Mouse (Mus musculus): ENCODE data around the gene Traip.

The Traip gene

DNA sequence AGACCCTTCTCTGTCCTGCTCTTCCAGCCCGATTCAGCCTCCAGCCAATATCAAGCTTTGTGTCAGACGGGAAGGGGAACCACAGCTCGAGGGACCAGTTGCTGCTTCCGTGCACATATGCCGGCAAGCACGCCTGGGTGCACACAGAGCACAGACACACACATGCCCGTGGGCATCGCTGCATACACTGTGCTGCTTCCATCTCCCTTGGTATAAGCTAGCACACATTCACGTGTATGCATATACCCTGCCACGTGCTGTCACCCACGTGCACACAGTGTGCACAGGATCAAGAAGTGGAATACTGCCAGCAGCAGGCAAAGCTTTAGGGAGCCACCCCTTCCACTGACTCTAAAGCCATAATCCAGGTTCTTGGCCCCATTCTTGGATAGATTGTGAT is 15.8 kb upstream of the Traip start:
- DNase-seq (ENCODE audit: low read depth), result no peak

DNA sequence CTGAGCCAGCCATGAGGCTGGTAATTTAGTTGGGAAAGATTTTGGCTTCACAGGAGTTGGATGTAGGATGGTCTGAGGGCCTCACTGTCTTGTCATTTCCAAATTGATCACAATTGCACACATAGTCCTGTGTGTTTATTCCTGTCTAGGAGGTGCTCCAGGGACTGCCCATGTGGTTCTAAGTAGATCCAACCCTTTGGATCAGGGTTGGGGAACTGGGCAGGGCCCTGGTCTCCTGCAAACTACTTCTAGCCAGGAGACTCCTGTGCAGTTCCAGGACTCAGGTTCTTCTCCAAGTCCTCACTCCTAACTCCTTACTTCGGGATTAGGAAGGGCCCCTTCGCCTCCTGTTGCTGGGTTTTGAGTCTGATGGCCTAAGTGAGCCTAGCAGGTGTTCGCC is 14.6 kb upstream of the Traip start, which contains the start of gene Camkv:
Camkv (plus strand) TSS at position 301 of the 400 bp plus-strand sequence.
- DNase-seq (ENCODE audit: low read depth), result no peak

DNA sequence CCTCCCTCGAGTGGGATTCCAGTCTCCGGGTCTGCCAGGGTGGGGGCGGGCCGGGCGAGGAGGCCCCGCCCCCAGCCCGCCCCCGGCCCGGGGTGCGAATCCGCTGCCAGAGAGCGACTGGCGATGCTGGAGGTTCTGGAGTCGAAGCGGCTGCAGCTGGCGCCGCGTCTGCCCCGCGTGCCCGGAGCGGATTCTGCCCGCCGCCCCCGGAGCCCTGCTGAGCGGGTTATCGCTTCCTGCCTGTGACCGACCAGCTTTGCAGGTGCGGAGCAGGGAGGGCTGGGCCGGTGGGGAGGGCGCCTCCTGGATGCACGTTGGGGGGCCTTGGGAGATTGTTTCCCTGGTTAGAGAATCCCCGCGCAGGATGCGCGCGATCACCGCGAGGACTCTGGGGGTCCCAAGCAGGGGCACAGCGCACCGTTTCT is 14.1 kb upstream of the Traip start:
- no peak for DNase-seq (ENCODE audit: low read depth)

DNA sequence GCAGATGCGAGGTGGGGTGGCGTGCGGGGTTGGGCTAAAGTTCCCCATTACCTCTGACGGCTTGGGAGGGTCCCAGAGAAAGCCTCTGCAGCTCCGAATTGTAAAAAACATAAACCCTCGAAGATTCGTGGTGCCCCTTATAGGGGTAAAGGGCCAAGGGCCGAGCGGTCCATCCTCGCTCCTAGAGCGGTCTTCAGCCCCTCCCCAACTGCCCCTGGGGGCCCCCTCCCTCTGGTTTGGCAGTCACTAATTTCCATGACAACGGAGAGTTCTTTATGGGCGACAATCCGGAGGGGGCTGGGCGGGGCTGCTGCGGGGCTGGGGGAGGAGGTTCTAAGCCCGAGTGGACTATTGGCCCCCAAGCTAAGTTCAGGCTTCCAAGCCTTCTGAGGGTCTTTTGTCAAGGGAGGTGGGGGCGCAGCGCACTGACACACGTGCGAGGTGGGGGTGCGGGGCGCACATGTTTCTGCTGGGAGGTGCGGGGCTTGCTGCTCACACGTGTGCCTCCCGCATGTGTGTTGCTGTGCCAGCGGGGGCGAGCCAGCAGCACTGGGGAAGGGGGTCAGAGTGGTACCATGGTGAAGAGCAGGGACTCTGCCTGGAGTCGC is 13.6 kb upstream of the Traip start:
- no peak for DNase-seq (ENCODE audit: low read depth)

DNA sequence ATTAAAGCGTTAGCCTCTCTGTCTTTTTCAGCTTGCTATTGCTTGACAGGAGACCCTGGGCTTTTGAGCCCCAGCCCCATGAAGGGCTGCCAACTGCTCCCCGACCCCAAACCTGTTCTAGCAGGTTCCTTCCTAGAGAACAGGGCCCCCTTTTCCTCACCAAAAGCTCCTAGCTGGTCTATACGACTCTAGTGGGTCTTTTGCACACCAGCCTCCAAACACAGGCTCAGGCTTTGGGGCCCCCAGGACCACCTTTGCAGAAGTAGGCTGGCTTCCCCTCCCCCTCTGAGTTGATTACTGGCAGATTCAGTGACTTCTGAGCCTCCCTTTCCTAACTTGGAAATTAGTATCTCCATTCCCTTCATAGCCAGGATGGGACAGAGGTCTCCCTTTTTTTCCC is 13.1 kb upstream of the Traip start:
- no peak for DNase-seq (ENCODE audit: low read depth)

DNA sequence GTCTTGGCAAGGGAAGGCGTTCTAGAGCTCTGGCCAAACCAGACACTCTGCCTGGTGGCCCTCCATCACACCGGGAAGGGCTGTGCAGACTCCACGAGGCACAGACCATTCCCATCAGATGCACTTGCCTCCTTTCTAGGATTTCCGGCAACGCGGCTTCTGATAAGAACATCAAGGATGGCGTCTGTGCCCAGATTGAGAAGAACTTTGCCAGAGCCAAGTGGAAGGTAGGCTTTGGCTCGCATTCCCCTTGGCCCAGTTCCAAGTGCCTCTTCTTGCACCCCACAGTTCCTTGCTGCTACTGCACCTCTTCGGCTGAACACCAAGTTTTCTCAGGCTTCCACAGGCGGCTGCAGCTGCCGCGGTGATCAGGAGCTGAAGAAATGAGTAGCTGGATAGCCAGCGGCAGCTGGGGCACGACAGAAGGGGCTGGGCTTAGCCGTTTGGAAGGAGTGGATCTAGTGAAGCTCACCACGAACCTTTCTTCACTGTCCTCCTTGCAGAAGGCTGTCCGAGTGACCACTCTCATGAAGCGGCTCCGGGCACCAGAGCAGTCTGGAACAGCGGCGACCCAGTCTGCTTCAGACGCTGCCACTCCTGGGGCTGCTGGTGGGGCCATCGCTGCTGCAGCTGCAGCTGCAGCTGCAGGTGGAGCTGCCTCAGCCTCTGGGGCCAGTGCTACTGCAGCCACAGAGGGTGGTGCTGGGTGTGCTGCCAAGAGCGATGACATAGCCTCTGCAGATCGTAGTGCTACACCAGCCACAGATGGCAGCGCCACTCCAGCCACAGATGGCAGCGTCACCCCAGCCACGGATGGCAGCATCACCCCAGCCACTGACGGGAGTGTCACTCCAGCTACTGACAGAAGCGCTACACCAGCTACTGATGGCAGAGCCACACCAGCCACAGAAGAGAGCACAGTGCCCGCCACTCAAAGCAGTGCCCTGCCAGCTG is 2.4 kb upstream of the Traip start:
- DNase-seq (ENCODE audit: low read depth), result no peak

DNA sequence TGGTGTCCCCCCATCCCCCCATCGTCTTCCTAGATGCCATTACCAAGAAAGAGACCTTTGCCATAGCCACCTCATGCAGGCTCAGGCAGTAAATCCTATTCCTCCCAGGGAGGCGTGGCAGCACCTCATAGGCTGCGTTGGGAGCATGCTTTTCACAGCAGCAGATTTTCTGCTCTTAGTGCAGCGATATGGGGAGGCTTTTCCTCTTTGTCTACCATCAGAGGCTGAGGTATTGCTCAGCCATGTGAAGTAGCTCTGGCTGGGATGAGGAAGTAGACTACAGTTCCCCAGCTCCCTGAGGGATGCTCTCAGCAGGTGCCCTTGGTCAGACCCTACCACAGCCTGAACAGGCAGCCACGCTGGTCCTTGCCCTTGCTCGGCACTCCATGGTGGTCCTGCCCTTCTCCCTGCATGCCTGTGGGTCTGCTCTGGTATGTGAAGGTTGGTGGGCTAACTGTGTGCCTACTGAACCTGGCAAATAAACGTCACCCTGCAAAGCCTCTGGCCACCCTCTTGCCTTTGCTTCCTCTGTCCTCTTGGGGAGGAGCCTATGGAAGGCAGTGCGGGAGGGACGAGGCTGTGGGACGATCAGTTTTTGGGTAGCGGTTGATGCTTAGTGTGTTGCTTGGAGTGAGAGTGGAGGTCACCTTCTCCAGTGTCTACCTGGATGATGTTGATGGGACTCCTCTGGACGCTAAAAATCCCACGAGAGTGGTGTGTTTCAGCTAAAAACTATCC is 583 bp upstream of the Traip start:
- DNase-seq (ENCODE audit: low read depth), result no peak

DNA sequence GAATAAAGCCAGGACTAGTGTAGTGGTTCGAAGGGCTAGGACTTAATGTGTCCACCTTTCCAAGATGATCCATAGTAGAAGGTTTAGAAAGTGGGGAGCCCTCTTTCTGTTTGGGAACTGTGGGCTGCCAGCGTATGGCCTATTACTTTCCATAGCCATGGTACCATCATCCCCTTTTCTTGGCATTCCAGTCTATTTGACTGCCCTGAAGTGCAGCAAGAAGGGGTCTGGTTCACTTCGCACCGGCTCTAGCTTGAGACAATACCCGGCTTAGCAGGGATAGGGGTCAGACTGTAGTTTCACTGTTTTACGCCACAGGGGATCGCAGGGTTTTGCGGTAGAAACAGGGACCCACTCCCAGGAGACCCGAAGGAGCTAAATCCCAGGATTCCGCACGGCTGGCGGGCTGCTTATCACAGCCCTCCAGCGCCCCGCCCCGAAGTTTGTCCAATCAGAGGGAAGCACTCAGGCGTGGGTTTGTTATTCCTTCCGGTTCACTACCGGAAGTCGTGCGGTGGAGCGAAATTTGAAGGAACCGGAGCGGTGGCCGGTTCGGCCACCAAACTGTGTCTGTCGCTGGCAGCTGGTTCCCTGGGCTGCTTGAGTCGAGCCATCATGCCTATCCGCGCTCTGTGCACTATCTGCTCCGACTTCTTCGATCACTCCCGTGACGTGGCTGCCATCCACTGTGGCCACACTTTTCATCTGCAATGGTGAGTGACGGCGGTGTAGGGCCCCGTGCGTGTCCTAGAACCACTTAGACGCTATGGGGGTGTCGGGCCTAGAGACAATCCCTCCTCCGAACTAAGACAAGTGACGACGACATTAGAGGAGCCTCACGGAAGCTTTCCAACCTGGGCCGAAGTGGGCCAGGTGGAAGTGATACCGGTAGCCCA is 772 bp downstream of the Traip start:
- peak; percentile 91 for DNase-seq (ENCODE audit: low read depth)

DNA sequence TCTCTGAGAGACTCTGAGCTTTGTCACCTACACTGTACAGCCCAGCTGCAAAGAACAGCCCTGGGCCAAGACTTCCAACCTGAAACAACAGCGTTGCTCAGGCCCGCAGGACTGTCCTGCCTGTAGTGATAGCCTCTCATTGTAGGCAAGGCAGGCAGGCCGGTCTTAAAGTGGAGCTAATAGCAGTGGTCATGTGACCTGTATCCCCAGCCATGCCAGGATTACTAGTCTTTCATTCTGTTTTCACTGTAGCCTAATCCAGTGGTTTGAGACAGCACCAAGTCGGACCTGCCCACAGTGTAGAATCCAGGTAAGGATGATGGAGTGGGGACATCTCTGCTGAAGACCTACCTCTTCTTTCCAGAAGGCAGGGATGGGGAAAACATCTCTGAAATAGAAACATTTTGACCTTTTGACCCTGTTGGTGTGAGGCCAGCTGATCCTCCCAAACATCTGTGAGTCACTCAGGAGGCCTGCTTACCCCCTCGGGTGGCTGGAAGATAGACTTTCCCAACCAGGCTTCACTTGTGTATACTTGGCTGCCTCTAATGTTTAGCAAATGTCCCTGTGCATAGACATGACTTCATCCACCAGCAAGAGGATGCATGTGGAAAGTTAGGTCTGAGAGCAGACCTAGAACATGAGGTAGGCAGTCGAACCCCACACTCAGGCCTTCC is 5.8 kb downstream of the Traip start:
- peak; percentile 36 for DNase-seq (ENCODE audit: low read depth)

DNA sequence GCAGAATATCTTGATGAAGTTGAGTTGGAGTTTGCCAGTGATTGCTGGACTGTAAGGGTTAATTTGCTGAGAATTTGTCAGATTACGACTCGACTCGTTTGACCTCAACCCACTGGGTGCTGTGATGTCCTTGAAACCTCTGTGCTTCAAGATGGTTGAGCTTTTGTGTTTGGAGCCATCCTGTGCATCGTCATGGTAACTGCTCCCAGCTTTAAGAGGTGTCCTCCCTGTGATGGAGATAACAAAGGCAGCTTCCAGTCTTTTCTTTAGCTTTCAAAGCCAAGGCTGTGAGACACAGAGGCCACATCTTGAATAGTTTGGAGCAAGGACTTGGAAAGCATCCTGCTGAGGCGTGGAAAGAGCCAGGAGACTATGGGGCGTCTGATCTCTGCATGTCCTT is 7.2 kb downstream of the Traip start:
- DNase-seq (ENCODE audit: low read depth), result no peak

DNA sequence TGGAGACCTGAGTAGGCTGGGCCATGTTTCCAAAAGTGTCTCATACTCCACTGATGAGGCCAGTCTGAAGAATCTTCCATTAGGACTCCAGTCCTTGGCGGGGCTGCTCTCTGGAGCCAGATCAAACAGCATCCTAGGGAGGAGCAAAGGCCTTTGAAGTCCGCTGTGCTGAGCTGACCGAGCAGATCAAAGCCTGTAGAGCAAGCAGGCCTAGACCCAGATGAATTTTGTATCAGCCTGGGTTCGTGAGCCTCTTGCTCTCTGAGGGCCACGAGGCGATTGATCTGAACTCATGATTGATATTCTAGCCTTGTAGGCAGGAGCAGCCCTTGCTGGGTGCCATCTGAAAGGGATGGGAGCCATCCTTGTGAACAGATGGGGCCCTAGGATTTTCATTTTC is 10.0 kb downstream of the Traip start:
- no peak for DNase-seq (ENCODE audit: low read depth)

DNA sequence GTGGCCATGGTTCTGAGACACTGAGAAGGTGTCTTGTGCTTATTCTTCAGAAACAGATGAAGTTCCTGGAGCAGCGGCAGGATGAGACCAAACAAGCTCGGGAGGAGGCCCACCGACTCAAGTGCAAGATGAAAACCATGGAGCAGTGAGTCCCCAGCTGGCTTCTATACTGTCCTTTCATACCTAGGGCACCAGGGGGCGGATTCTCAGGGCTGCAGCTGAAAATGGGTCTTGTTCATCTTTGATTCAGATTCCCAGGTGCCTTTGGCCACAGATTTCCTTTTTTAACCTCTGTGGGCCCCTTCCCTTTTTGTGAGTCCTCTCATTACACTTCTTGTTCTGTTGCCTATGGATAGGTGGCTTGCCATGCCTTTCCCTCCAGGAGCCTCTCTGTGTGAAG is 11.0 kb downstream of the Traip start:
- DNase-seq (ENCODE audit: low read depth), result peak; percentile 27

DNA sequence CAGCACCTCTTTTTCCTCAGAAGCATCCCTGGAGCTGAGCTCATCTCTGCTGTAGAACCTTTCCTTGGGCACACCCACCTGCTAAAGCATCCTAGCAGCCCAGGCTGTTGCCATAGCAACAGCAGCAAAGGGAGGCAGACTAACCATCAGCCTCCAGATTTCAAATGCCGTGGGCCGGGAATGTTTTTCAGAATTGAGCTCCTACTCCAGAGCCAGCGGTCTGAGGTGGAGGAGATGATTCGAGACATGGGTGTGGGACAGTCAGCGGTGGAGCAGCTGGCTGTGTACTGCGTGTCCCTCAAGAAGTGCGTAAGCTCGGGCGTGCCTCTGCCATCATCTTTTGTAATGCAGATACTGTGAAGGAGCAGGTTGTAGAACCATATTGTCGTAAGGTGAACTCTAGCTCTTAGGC is 11.4 kb downstream of the Traip start:
- no peak for DNase-seq (ENCODE audit: low read depth)

DNA sequence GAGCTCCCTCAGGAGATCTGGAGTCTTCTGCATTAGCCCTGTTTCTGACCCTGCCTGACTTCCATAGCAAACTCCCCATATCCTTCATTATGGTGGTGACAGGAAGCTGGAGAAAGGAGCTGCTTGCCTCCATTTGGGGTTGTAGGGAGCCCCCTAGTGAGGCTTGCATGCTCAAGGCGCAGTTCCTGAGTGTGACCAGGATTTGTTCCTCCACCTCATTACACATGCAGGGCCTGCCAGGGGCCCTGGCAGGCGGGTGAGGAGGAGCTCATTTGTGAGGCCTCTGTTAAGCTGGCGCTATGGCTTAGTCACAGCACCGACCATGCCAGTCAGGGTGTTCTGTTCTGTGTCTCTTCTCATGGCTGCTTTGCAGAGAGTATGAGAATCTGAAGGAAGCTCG is 11.9 kb downstream of the Traip start:
- peak; percentile 36 for DNase-seq (ENCODE audit: low read depth)

DNA sequence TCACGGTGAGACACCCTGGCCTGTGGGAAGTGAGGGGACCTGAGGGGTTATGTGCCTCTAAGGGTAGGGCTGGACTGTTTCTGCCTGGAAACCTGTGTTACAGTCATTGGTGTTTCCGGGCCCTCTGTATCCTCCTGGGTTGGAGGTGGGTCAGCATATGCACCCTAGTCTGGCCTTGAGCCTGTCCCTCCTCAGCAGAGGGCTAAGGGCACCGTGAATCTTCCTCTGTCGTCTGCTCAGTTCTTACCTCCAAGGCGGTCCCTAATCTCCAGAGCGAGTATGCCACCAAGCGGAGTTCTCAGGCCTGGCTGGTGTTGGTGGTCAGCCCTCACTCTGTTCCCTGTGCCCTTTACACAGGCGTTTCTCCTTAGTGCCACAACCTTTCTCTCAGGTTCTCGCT is 13.0 kb downstream of the Traip start:
- no peak for DNase-seq (ENCODE audit: low read depth)

DNA sequence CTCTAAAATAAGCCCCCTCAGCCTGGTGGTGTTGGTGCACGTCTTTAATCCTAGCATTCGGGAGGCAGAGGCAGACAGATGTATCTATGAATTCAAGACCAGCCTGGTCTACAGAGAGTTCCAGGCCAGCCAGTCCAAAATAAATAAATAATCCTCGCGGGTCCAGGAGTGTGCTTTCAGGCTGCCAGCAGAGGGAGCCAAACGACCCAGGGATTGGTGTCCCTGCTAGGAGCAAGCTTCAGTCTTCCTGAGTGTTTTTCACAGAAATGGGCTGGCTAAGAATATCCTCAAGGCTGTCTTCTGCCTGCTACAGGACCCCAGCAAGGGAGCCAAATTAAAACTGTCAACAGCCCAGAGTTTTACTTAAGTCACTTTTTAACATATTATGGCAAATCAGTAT is 13.8 kb downstream of the Traip start:
- peak; percentile 86 for DNase-seq (ENCODE audit: low read depth)

DNA sequence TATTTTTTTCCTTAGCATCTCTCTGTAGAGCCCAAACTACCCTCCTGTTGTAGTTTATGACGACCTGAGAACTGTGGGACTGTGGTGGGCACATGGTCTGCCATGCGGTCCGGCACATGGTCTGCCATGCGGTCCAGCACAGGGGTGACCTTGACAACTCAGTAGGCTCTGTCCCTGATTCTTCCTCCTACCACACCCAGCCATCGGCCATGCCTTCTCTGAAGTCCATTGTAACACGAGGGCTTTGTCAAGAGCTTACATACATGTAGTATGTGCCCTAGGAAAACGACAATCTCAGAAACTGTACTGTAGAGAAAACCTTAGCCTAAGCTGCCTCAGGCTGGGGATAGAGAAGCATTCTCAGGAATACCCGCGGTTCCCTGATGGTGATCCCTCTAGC is 14.7 kb downstream of the Traip start:
- DNase-seq (ENCODE audit: low read depth), result no peak

DNA sequence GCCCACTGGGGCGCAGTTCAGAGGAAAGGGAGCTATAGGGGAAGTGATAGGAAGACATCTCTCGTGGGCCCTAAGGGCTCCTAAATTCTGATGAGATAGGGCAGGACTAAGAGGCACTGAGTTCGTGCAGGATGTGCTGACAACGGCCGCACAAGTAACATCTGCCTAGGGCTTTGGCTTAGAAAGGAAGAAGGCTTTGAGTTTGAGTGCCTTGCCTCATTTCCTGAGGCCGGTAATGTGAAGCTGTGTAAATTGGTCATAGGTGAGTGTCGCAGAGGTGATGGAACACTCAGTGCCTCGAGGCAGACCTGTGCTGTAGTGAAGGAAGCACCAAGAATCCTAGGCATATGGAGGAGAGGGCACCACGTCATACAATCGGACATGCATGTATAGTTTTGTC is 16.7 kb downstream of the Traip start:
- no peak for DNase-seq (ENCODE audit: low read depth)

DNA sequence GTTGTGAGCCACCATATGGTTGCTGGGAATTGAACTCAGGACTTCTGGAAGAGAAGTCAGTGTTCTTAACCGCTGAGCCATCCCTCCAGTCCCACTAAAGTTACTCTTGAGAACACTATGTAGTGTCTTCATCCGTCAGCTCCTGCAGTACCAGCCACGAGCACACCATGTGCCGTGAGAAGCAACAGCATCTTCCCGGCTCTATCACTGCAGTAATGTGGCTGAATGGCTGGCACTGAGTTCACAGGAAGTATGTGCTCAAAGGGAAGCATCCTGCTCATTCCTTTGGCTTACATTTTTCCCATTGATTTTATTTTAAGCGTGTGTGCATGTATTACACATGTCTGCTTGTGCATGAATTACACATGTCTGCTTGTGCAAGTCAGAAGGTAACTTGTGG is 17.5 kb downstream of the Traip start:
- no peak for DNase-seq (ENCODE audit: low read depth)

DNA sequence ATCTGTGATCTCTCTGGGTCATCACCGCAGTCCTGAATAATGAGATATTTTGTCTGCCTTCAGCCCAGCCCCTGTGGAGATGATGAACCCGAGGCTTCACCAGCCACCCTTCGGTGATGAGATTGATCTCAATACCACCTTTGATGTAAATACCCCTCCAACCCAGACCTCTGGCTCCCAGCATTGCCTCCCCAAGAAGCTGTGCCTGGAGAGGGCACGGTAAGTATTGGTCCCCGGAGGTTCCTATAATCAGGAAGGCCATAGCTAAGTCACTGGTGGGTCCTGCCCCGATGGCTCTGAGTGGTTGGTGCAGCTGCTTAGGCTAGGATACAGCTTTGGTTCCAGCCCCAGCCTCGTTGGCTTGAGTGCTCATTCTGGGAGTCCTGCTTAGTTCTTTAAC is 18.6 kb downstream of the Traip start:
- no peak for DNase-seq (ENCODE audit: low read depth)

DNA sequence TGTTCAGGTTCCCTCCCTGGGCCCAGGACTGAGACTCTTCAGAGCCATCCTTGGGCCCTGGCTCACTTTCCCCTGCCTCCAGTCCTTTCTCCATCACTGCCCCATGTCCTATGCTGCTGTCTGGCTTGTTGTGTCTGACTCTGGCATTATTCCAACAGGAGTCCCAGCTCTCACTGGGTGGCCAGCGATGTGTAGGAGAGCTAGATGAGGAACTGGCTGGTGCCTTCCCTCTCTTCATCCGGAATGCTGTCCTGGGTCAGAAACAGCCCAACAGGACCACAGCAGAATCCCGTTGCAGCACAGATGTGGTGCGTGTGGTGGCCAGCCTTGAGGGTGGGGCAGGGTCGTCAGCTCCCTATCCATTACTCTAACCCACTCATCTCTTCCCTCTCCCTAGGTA is 20.4 kb downstream of the Traip start:
- no peak for DNase-seq (ENCODE audit: low read depth)
